Mouse (Mus musculus) hindbrain, postnatal 0 days (tissue): ENCODE results near the gene Cdk8. TPM values are rescaled to one million over a fixed set of nuclear protein-coding genes. Genes with fewer than 3 reads are reported as not detected.

Experiments
- ATAC-seq: fragments of 200-750 bp; cut with Nextera tagmentation; 2 replicates; pipeline ENCODE4 v1.8.0; 2017; ENCODE audit warnings: mild to moderate bottlenecking, moderate TSS enrichment, moderate library complexity
- DNase-seq: peaks from one replicate; pipeline ENCODE4 v3.0.0-alpha.2; 2015; ENCODE audit warnings: low spot score
- H3K27ac ChIP-seq: fragments of 300-500 bp; sonication (generic); 2 replicates; pipeline ENCODE4 v1.5.1; 2014; ENCODE audit warnings: mild to moderate bottlenecking
- H3K27me3 ChIP-seq: fragments of 300-500 bp; sonication (generic); 2 replicates; pipeline ENCODE4 v1.6.1; 2014; ENCODE audit warnings: low read length, mixed read lengths; ENCODE audit not compliant: insufficient read depth
- H3K36me3 ChIP-seq: fragments of 300-500 bp; sonication (generic); 2 replicates; pipeline ENCODE4 v1.6.1; 2014; ENCODE audit warnings: low read length, mixed read lengths; ENCODE audit not compliant: insufficient read depth
- H3K4me1 ChIP-seq: fragments of 300-500 bp; sonication (generic); 2 replicates; pipeline ENCODE4 v1.6.1; 2014; ENCODE audit warnings: antibody characterized with exemption, low read length, mixed read lengths; ENCODE audit not compliant: insufficient read depth
- H3K4me2 ChIP-seq: fragments of 300-500 bp; sonication (generic); 2 replicates; pipeline ENCODE4 v1.6.1; 2014; ENCODE audit warnings: low read depth, mild to moderate bottlenecking, low read length, moderate library complexity, mixed read lengths
- H3K4me3 ChIP-seq: fragments of 300-500 bp; sonication (generic); 2 replicates; pipeline ENCODE4 v1.5.1; 2014; ENCODE audit warnings: low read length
- H3K9ac ChIP-seq: fragments of 300-500 bp; sonication (generic); replicated peaks from 2 replicates; pipeline ENCODE4 v1.6.1; 2014; ENCODE audit warnings: mild to moderate bottlenecking, low read length, moderate library complexity, mixed read lengths
- H3K9me3 ChIP-seq: fragments of 300-500 bp; sonication (generic); 2 replicates; pipeline ENCODE4 v1.6.1; 2016; ENCODE audit warnings: low read length, mixed read lengths
- CTCF ChIP-seq: IDR thresholded peaks from 2 replicates; pipeline ENCODE4 v1.5.1; 2016; ENCODE audit warnings: antibody characterized with exemption, control low read depth, low read depth
- WGBS: fragments of 180-500 bp; shearing (Covaris S2); extraction: QIAGEN DNeasy Blood & Tissue Kit; methylation state at CpG from one replicate; pipeline ENCODE4 v1.1.7; 2014; 5-methylcytosine and 5-hydroxymethylcytosine counted together
- polyA plus RNA-seq: library from polyadenylated mRNA; unstranded; fragments of >200 nt; fragmentation: Nextera tagmentation; extraction: Ambion mirVana; gene quantifications from 2 replicates; pipeline ENCODE4 v1.2.1, GENCODE M21; 2015
- total RNA-seq: library from RNA; depleted of rRNA; stranded (reverse); fragments of >200 nt; gene quantifications from 2 replicates; pipeline ENCODE4 v1.2.3, GENCODE M21; 2014

Gene Cdk8
- total and polyA plus RNA-seq, 2 experiments from 2014 or later = 13.2 to 33.8 TPM

DNA sequence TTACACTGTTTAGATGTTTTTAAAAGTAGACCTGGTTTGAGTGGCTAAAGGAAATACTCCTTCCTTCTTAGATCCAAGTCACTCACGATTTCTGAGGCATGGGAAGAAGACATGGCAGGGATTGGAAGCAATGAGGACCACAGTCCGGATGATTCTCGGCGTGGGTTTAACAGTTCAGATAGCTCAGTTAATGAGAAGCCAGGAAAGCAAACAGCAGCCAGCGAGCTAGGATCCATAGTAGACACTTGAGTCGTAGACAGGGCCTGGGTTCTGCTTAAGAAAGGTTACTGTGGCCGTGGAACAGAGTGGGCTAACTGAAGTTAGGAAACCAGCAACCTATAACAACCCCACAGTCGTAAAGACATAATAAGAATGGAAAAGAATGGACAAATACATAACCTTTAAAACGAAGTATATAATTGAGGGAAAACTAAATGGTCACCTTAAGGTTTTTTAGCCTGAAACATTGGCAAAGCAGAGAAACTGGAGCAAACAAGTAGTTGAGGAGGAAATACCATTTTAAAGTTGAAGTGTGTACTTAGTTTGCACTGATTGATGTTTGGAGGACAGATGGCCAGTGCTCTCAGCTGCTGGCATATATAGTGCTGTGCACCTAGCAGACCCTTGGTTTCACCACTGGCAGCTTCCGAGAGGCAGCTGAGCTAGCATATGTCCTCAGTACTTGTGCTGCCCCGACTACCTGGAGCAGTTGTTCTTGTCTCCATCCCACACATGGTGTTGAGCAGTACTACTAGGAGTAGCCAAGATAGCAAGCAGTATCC, 63.1 kb downstream of the Cdk8 start:
- peaks cover 20% of the 10 kb centered on the region for H3K36me3 ChIP-seq
- TF ChIP-seq CTCF = no peak
- no peaks in the 10 kb centered on the region for H3K27me3 ChIP-seq
- WGBS = 93% methylated on average over 11 of the region's 11 CpGs
- DNase-seq (no peak), ATAC-seq (no peak)
- H3K9ac ChIP-seq = no peak overlapping the region
- H3K9me3 ChIP-seq = no peaks in the 10 kb centered on the region
- H3K4me3 ChIP-seq = no peak overlapping the region
- H3K4me1 ChIP-seq = no peaks in the 10 kb centered on the region
- H3K4me2 ChIP-seq = no peak overlapping the region
- no peak overlapping the region for H3K27ac ChIP-seq

DNA sequence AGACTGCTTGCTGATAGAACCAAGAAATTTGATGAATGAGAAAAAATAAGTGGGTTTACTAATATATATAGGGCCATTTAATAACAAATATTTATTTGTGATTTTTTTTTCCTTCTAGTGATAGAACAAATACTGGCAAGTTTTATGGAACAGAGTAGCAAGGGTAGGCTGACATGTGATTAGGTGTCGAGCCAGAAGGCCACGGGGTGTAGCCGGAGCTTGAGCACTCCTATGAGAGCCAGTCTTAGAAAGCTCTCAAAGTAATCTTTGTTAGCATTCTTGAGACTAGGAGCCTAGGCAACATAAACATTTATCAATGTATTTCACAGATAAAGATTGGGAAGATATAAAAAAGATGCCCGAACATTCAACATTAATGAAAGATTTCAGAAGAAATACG, 63.8 kb downstream of the Cdk8 start:
- ATAC-seq (no peak), DNase-seq (no peak)
- H3K27ac ChIP-seq = no peak overlapping the region
- no peak overlapping the region for H3K9ac ChIP-seq
- 93% methylated on average over 5 of the region's 5 CpGs for WGBS
- H3K36me3 ChIP-seq = peaks cover 20% of the 10 kb centered on the region
- H3K4me2 ChIP-seq = no peak overlapping the region
- no peak for TF ChIP-seq CTCF
- H3K4me3 ChIP-seq = no peak overlapping the region
- no peaks in the 10 kb centered on the region for H3K4me1 ChIP-seq
- no peaks in the 10 kb centered on the region for H3K9me3 ChIP-seq
- H3K27me3 ChIP-seq = no peaks in the 10 kb centered on the region

DNA sequence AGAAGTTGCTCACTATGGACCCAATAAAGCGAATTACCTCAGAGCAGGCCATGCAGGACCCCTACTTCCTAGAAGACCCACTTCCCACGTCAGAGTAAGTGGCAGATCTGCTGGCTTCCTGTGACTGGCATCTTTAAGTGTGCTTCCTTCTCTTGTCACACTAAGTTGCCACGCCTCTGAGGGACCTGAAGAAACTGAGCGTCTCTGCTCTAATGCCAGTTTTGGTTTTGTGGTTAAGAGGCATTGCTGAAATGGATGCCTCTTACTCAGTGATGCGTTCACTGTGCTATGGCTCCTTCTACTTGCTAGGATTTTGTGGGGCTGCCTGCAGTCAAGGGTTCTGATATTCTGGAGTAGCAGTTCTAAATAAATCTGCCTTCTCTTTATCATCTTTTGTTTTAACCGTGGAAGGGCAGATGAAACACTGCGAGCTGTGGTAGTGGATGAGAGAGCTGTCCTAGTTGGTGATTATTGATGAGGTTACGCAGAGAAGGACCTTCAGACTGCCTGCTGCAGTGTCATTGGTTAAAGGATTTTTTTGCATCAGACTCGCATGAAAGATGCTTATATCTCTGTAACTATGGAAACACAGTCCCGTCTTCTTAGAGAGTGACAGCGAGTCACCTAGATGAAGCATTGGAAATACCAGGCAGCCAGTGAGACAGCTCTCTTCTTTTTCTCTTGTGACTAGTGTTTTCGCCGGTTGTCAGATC, 67.9 kb downstream of the Cdk8 start:
- Histone ChIP-seq H3K9ac (no peak overlapping the region), H3K9me3 (no peaks in the 10 kb centered on the region), H3K36me3 (peaks cover 16% of the 10 kb centered on the region), H3K27me3 (no peaks in the 10 kb centered on the region), H3K4me2 (no peak overlapping the region), H3K4me3 (no peak overlapping the region), H3K27ac (no peak overlapping the region), H3K4me1 (no peaks in the 10 kb centered on the region)
- ATAC-seq (no peak), DNase-seq (no peak)
- 66% methylated on average over 13 of the region's 13 CpGs for WGBS
- no peak for TF ChIP-seq CTCF

DNA sequence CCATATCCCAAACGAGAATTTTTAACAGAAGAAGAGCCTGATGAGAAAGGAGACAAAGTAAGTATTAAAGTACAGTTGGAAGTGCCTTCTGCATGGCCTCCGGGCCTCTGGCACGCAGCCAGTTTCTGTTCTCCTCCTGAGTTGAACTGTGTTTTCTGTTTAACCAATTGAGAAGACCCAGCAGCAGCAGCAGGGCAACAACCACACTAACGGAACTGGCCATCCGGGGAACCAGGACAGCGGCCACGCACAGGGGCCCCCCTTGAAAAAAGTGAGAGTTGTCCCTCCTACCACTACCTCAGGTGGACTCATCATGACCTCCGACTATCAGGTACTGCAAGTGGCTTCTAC, 68.5 kb downstream of the Cdk8 start:
- WGBS = 56% methylated on average over 8 of the region's 8 CpGs
- H3K4me3 ChIP-seq = no peak overlapping the region
- TF ChIP-seq CTCF = no peak
- peak; percentile 34 for DNase-seq
- no peak overlapping the region for H3K9ac ChIP-seq
- H3K4me2 ChIP-seq = no peak overlapping the region
- peaks cover 16% of the 10 kb centered on the region for H3K36me3 ChIP-seq
- no peaks in the 10 kb centered on the region for H3K9me3 ChIP-seq
- no peaks in the 10 kb centered on the region for H3K27me3 ChIP-seq
- H3K4me1 ChIP-seq = no peaks in the 10 kb centered on the region
- ATAC-seq = no peak
- no peak overlapping the region for H3K27ac ChIP-seq

DNA sequence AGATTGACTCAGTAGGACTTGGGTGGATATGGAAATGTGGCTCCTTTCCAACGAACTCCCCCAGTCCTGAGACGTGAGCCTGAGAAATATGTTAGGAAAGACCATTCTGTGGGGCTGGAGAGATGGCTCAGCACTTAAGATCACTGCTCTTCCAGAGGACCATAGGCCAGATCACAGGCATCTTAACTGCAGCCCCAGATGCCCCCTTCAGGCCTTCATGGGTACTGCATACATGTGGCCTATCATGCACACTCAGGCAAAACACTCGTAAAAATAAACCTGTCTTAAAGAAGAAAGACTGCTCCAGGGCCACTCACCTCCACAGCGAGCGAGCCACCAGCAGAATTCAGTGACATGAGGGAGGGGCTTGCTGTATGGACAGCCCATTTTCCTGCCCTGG, 72.4 kb downstream of the Cdk8 start:
- WGBS = 84% methylated on average over 5 of the region's 5 CpGs
- Histone ChIP-seq H3K36me3 (peaks cover 5% of the 10 kb centered on the region), H3K4me2 (no peak overlapping the region), H3K27me3 (no peaks in the 10 kb centered on the region), H3K4me1 (no peaks in the 10 kb centered on the region), H3K4me3 (no peak overlapping the region), H3K9me3 (0 out of 2 replicates have a peak, but pooled peaks cover under 1% of the 10 kb centered on the region), H3K27ac (no peak overlapping the region), H3K9ac (no peak overlapping the region)
- peak; percentile 55 for ATAC-seq
- TF ChIP-seq CTCF = peak; percentile 83
- peak; percentile 62 for DNase-seq

DNA sequence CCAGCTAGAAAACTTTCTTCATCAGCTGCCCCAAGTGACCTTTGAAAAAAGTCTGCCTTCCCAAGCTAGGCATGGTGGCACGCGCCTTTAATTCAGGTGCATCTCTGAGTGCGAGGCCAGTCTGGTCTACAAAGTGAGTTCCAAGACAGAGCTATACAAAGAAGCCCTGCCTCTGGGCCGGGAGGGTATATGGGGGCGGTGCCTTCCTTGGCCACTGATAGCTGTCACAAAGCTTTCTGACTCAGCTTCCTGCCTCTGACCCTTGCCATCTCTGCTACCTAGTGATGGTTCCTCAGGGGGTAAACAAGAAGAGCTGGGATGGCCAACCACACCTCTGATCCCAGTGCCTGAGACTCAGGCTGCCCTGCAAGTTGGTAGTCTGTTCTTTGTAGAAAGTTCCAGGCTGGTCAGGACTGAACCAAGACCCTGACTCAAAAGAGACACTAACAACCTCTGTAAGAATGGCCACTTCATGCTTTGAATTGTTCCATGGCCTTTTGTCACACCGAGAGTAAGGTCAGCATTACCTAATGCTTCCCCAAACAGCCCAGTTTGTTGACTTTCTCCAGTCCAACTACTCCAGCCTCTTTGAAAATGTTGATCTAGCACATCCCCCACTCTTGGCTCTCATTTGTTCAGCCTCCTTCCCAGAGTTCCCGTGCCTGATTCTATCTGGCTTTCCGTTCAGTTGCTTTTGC, 76.2 kb downstream of the Cdk8 start:
- 0 out of 2 replicates have a peak, but pooled peaks cover 3% of the 10 kb centered on the region for H3K9me3 ChIP-seq
- H3K36me3 ChIP-seq = no peaks in the 10 kb centered on the region; the same call in 1 of the 2 replicates
- no peak overlapping the region for H3K4me3 ChIP-seq
- DNase-seq (no peak), ATAC-seq (no peak)
- no peaks in the 10 kb centered on the region for H3K27me3 ChIP-seq
- 91% methylated on average over 8 of the region's 8 CpGs for WGBS
- no peak for TF ChIP-seq CTCF
- H3K4me1 ChIP-seq = no peaks in the 10 kb centered on the region
- H3K9ac ChIP-seq = no peak overlapping the region
- H3K4me2 ChIP-seq = no peak overlapping the region
- H3K27ac ChIP-seq = no peak overlapping the region
